Mouse (Mus musculus) cerebellum, postnatal 4 days (tissue): ENCODE results near the gene Elof1.
"Not testable (repeated sequence)": the region's sequence is repeated elsewhere in the genome, so short reads cannot be mapped to it uniquely, and the experiment has no call there.

Experiments used
- DNase-seq, 2 experiments: peaks; one replicate each; pipeline ENCODE4 v3.0.0; 2022; ENCODE audit warnings: low spot score in 2 of 2, mixed read lengths in 1 of 2

The Elof1 gene

DNA sequence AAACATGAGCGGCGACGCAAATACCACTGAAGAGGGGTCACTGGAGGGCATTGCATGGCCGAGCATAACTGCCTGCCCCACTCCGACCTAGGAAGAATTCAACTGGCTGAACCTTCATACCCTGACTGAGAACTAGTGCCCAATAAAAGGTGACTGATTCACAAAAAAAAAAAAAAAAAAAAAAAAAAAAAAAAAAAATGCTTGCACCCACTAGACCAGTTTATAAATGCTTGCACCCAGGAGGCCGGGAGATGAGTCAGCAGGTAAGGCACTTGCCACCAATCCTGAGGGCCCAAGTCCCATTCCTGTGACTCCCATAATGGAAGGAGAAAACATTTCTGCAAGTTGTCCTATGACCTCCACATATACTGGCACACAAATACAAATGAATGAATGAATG is 24.2 kb downstream of the Elof1 start:
- DNase-seq: no peak

DNA sequence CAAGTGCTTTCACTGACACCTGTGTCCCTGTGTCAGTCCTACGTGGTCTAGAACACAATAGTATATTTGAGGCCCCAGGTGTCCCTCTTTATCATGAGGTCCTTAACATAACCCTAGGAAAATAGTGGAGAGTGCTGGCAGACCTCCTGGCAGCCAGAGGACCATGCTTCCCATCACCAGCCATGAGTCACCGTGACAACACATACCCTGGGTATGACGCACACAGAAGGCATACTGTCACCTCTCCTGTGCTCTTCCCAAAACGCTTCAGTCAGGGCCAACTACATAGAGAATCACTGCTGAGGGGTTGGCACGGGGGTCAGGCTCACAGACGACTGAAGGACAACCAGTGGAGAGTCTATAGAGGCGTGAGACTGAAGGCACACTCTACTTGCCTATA is 27.0 kb downstream of the Elof1 start:
- no peak for DNase-seq

DNA sequence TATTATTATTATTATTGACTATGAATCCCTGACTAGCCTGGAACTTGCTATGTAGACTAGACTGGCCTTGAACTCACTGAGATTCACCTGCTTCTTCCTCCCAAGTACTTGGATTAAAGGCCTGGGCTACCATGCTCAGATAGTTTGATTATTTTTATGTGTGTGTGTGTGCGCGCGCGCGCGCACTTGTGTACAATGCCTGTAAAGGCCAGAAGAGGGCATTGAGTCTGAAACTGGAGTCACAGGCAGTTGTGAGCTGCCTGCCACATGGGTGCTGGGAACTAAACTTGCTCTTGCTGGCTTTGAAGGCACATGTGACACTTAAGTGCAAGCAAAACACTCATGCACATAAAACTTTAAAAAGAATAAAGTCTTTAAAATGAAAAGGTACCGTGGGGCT is 27.7 kb downstream of the Elof1 start:
- DNase-seq: no peak

DNA sequence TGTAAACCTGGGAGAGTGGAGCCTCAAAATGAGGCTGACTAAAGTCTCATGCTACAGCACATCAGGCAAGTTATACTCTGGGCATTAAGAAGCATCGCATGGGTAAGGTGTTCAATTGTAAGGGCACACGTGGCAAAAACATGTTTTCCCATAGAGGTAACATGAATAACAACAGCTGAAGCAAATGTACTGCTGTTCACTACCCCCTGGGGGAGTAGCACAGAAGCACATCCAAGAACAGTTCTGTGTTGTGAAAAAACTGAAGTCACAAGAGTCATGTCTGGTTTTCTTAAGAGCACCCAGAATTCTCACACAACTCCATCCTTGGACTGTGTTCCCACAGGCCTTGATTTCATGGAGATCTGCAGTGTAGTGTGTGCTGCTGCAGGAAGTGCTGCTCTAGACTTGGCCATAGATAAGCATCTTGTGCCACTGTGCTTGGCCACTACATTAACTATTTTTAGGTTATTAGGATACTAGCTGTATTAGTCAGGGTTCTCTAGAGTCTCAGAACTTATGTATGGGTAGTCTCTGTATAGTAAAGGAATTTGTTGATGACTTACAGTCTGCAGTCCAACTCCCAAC is 29.8 kb downstream of the Elof1 start:
- DNase-seq: no peak

DNA sequence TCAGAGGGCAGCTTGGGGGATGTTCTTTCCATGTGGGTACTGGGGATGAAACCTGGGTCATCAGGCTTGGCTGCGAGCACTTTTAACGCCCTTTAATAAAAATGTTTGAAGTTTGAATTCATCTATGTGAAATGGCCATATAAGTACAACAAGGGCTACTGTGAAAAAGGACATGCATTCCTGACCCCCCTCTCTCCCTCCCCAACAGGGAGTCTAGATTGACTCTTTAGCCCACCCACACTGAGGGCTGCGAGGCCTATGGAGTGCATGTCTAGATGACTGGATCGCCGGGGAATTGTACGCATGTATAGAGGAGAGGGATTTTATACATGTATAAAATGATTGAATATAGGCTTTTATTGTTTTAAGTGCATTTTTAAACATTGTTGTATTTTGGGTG is 31.0 kb downstream of the Elof1 start:
- no peak for DNase-seq

DNA sequence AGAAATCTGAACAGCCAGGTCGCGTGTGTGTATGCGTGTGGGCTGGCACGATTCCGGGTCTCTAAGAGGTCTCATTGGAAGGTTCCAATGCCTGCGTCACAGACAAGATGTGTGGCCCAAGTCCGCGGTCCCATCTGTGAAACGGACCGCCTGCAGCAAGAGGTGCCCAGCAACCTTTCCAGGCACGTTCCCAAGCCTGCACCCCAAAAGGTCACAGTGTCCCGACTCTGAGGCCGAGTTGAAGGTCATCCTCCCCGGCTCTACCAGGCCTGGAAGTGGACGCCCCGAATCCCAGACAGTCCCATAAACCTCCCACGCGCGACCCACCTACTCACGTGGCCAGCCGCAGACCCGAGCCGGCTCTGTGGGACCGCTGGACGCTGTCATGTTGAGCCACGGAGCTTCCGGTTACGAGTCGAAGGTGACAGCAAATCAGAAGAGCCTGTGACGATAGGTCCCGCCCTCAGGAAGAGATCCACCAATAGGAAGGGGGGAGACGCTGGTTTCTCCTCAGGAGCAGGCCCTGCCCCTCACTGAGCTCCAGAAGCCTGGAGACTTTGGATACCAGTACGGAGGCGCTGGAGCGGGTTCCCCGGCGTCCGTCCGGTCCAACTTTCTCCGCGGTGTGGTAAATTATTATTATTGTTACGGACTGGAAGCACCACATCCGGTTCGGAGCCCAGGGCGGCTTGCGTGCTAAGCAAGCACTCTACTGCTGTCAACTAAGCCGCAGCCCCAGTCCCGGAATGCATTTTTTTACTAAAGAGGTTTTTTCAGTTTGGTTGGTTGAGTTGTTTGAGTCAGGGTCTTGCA is 31.7 kb downstream of the Elof1 start, which contains the start of gene Ecsit:
TSS of gene Ecsit (minus strand) at position 417 of the 813 bp plus-strand sequence.
- DNase-seq: peak; percentile 81 to 94

DNA sequence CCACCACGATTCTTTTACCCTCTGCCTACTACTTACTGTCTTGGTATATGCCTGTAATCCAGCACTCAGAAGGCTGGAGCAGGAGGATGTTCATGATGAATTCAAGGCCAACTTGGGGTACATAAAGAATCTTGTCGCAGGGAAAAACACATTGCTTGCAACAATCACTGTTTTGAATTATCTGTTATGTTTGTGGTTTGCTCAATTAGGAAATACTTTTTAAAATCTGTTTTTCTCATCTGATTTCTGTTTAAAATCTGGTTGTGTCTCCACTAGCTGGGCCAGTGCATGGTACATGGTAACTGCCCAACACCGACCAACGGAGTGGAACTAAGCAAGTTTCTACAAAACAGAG is 32.3 kb downstream of the Elof1 start:
- no peak for DNase-seq

DNA sequence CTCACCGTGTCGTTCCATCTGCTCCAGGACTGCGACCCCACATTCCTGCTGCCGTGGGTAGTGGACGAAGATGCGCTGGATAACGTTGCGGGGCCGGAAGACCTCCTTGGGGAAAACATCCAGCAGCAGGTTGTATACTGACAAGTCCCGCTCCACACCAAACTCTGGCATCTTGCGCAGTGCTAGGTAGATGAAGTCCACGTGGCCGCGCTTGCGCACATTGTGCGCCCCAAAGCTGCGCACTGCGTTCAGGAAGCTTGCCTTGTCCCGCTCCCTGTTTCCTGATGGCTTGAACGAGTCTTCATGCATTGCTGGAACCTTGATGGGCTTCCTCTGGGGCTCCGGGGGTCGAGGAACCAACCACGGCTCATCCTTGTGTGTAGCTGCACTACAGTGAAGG is 40.7 kb downstream of the Elof1 start:
- no peak for DNase-seq

DNA sequence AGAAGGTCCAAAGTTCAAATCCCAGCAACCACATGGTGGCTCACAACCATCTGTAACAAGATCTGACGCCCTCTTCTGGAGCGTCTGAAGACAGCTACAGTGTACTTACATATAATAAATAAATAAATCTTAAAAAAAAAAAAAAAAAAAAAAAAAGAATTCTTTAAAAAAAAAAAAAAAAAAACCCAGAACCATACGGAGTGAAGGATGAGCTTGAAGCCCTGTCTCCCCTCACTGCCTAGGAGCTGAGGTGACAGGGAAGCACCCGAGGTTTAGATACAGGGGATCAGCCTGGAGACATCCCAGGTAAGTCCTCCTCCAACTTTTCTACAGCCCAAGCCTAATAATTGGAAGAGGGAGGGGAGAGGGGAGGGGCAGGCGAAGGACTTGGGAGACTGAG is 41.2 kb downstream of the Elof1 start:
- DNase-seq: not testable (repeated sequence)

DNA sequence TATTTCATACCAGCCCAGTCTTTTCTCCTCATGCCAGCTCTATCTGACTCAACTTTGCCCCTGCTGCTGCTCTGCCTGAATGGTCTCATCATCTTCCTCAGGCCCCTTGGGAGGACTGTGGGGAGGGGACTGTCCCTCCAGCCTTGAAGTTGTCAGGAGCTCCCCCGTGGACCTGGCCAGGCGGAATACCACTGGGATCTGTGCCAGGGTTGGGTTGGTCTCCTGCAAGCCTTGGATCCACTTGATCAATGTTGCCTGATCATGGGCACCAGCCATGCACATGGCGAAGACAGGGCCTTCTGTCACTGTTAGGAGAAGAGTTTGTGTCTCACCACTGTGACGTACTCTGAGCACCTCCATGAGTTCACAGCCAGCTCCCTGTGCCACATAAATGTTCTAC is 44.7 kb downstream of the Elof1 start:
- no peak for DNase-seq

DNA sequence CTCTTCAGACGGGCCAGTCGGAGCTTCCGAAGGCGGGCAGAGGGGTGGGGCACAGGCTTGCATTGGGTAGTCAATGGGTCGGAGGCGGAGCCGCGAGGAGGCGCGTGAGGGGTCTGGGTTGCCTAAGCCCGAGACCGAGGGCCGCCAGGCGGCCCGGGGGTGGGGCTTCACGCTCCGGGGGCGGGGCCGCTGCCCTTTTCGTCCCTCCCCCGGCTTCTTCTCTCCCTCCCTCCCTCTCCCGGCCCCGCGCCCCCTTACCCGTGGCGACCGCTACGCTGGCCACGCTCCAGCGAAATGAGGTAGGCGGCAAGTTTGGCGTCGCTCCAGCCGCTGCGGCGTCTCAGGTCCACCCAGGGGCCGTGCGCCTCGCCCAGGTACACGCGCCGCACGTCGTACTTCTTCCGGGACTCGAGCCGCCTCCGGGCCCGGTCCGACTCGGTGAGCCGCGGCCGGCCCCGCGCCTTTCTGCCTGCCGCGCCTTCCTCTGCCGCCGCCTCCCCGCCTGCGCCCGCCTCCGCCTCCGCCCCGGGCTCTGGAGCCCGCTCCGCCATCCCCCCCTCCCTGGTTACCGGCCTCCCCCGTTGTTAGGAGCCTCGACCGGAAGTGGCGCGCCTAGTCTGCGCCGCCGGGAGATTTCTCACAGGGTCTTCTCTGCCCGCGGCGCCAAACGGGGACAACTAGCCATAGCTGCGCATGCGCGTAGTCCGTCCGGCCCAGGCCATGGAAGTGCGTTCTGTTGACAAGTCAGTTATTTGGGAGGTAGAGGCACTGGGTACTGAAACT is 46.0 kb downstream of the Elof1 start, which contains the start of the genes Gm49318 and Zfp653:
TSS of gene Gm49318 (minus strand) at position 469 of the 783 bp plus-strand sequence.
TSS of gene Zfp653 (minus strand) at position 586 of the 783 bp plus-strand sequence.
- peak; percentile 90 to 98 for DNase-seq

DNA sequence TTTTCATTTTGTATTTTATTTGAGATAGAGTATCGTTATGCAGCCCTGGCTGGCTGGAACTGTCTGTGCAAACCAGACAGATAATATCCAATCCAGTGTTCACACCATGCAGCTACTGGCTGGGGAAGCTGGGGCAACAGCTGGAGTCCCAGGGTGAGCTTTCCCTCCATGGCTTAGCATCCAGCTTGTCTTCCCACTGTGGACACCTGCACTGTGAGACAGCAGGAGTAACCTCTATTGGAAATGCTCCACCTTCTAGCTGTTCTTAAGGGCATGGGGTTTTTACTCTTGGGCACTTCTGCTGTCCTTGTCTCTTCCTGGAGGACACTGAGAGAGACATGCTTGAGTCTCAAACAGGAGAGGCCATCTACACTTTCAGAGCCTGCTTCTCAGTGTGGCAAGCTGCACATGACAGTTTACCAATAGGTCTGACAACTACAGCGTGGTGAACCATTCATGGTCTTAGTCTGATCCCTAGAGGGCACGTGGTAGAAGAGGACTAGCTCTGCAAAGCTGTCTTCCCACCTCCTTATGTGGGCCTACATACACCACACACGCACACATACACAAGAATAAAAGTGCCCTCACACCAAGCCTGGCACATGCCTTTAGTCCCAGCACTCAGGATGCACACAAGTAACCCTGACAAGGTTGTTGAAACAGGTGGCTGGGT is 47.0 kb downstream of the Elof1 start:
- DNase-seq: no peak

DNA sequence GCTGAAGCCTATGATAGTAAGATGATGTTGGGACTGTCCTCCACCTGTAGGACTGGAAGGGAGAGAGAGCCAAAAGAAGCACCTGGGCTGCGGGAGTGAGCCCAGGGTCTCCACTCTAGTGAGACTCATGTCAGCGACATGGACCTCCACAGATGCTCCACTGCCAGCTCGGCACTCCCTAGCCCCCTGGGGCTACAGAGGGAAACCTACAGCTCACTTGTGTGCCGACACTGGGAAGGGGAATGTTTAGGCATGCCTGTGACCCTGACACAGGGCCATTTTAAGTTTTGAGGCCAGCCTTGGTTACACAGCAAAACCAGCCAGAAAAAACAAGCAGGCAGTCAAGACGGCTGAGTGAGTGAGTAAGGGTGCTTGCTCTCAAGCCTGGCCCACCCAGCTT is 49.8 kb downstream of the Elof1 start:
- DNase-seq: no peak

DNA sequence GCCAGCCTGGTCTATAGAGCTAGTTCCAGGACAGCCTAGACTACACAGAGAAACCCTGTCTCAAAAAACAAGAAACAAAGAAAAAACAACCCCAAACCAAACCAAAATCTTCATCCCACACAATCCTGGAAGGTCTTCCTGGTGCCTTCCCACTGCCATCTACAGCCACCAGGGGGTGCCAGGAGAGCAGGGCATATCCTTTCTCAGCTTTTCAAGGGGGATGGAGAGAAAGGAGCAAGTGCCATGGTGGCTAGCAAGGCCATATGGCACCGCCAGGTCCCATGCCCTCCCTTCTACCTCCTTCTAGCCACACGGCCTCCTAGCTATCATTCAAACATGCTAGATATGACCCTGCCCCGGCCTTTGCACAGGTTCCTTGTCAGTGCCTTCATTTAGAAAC is 50.5 kb downstream of the Elof1 start:
- DNase-seq: peak; percentile 44 to 66

DNA sequence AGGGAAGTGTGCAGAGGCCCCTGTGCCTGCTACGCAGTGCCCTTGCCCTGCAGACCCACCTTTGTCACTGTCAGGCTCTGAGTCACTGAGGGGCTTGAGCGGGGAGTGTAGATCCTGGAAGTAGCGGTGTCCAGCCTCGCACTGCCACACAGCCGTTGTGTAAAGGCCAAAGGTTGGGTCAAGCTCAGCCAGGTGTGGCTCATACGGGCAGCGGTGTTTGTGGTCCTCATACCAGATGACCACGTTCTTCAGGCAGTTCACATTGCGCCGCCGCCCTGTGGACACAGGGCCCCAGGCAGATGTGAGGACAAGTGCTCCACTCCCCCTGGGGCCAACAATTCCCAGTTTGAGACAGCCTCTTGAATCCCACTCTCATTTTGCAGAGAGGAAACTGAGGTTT is 51.3 kb downstream of the Elof1 start:
- DNase-seq: no peak

DNA sequence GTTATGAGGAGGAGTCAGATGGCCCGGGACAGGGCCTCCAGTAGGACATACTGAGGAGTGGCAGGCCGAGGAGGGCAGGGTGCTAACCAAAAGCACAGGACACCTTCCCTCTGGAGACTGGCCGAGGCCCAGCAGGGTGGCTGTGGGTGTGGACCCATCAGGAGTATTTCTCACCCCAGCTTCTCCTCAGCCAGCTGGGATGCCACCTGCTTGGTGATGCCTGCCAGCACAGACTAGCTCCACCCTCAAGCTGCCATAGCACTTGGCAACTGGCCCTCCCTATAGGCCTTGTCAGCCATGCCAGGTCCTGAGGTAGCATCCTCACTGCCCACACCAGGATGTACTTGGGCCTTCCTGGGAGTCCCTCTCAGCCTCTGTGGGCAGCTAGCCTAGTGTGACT is 52.6 kb downstream of the Elof1 start:
- DNase-seq: peak in 1 of 2 experiments; percentile 38
